ENCODE assay signal across 9 mouse cellular contexts in the genomic region with DNA sequence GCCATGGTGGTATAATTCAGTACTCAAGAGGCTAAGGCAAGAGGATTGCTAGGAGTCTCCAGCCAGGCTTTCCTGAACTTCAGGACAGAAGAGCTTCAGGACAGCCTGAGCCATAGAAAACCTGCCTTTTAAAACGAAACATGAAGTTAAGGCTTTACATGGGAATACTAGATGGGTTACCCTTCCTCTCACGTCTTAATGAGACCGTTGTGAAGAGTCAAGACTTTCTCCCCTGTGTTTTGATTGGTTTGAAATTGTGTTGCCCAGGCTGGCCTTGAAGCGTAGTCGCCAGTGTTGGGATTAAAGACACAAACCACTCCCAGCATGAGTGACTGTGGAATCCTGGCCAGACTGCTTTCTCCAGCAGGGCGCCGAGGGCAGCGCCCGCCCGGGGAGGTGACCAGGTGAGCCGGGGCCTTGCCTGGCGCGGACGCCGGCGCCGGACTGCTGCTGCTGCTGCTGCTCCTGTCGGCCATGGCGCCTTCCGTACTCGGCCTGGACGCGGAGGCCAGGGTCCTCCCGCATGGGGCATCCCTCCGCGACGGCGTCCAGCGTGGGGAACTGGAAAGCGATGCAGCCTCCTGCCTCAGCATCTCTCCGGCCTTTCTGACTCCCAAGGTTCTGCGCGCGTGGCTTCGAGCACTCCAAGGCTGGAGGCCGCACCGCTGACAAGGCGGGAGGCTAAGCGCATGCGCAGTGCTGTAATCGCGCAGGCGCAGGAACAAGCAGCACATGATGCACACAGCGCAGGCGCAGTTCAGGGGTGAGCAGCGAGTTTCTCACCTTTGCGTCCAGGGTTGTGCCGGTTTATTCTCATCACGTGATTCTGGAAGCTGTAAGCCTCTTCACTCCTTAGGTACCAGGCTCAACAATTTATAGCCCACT. TPM values are rescaled to one million over a fixed set of nuclear protein-coding genes. Genes with fewer than 3 reads are reported as not detected.
DNase-seq lines count a peak whose midpoint lies in the region; ATAC-seq lines count a peak whose summit lies in the region.
"Had no signal": no experiment of that assay in that cellular context is flagged by ENCODE, and none has a peak within 500 bp of the region (broad histone marks: within the 10 kb centered on the region; RNA-seq: fewer than 3 reads in every experiment).

No protein-coding gene starts in this region.

- H3K9me3 ChIP-seq in hindbrain, embryonic 15.5 days: no peaks in the 10 kb centered on the region
- no peaks in the 10 kb centered on the region for H3K9me3 ChIP-seq in midbrain, embryonic 11.5 days (ENCODE audit: control insufficient read depth, low read length)
- H3K9me3 ChIP-seq: limb, embryonic 15.5 days had no signal

- no peak overlapping the region for H3K27ac ChIP-seq in hindbrain, embryonic 15.5 days (replicated peaks)
- H3K27ac ChIP-seq in midbrain, embryonic 11.5 days (ENCODE audit: low read depth, low read length): no peak overlapping the region
- H3K27ac ChIP-seq: limb, embryonic 15.5 days had no signal

- peak; percentile 17 to 34 for DNase-seq in cerebellum, postnatal 25 days
- peak; percentile 97 for DNase-seq in ES-CJ7 (ENCODE audit: low read depth, low spot score)
- DNase-seq in midbrain, embryonic 11.5 days (ENCODE audit: low spot score, missing footprints): peak; percentile 84
- DNase-seq in layer of hippocampus, adult 9-11 months: no peak
- DNase-seq in layer of hippocampus, adult 9-10 months (ENCODE audit: low spot score): no peak
- no peak for DNase-seq in gastrocnemius, postnatal 14 days

- no peaks in the 10 kb centered on the region for H3K27me3 ChIP-seq in hindbrain, embryonic 15.5 days
- no peaks in the 10 kb centered on the region for H3K27me3 ChIP-seq in midbrain, embryonic 11.5 days (ENCODE audit: control insufficient read depth, insufficient read depth, low read length)
- H3K27me3 ChIP-seq: limb, embryonic 15.5 days had no signal

- H3K4me1 ChIP-seq in hindbrain, embryonic 15.5 days (replicated peaks): peaks cover 25% of the 10 kb centered on the region
- peaks cover 9% of the 10 kb centered on the region for H3K4me1 ChIP-seq in midbrain, embryonic 11.5 days (ENCODE audit: control insufficient read depth, insufficient read depth, low read length)

- ATAC-seq in cerebellum, adult (ENCODE audit: insufficient number of reproducible peaks, low FRiP score, low TSS enrichment): no peak
- ATAC-seq in hindbrain, embryonic 15.5 days (ENCODE audit: low FRiP score, low read depth): peak; percentile 49; the same call in 1 of the 2 replicates
- ATAC-seq in midbrain, embryonic 11.5 days (ENCODE audit: low FRiP score): peak; percentile 46

- H3K4me3 ChIP-seq in hindbrain, embryonic 15.5 days: no peak overlapping the region
- no peak overlapping the region for H3K4me3 ChIP-seq in midbrain, embryonic 11.5 days (ENCODE audit: low read depth, low read length)
- H3K4me3 ChIP-seq: limb, embryonic 15.5 days had no signal

- intact Hi-C loops in gastrocnemius, postnatal 14 days (cut with DNase I; ENCODE audit: low total_unique reads): no loop called here

- 87% methylated on average over 49 of the region's 49 CpGs for WGBS in hindbrain, embryonic 15.5 days
- 83% methylated on average over 49 of the region's 49 CpGs for WGBS in midbrain, embryonic 11.5 days

- H3K9ac ChIP-seq in hindbrain, embryonic 15.5 days: no peak overlapping the region
- H3K9ac ChIP-seq in midbrain, embryonic 11.5 days (ENCODE audit: low read length): no peak overlapping the region
- H3K9ac ChIP-seq: limb, embryonic 15.5 days had no signal

- H3K36me3 ChIP-seq in hindbrain, embryonic 15.5 days: peaks cover 62% of the 10 kb centered on the region
- H3K36me3 ChIP-seq in midbrain, embryonic 11.5 days (ENCODE audit: control insufficient read depth, insufficient read depth, low read length): peaks cover 48% of the 10 kb centered on the region

- H3K4me2 ChIP-seq in hindbrain, embryonic 15.5 days: no peak overlapping the region
- no peak overlapping the region for H3K4me2 ChIP-seq in midbrain, embryonic 11.5 days
- H3K4me2 ChIP-seq: limb, embryonic 15.5 days had no signal

RNA-seq across cellular contexts. Expression of a gene that starts 0.4 kb away (rescaled TPM):
- 0.12 and 0.22 TPM in 2 replicates for polyA plus RNA-seq in hindbrain, embryonic 15.5 days (2015; fragmentation: Nextera tagmentation; extraction: Ambion mirVana)
- polyA plus RNA-seq in midbrain, embryonic 11.5 days (2014; fragmentation: Nextera tagmentation; extraction: Ambion mirVana): 0.12 TPM in 1 of 2 replicates, not detected in the other
- under 1 TPM; 0.09 to 0.10 TPM for total RNA-seq in gastrocnemius, postnatal 14 days (2021)

RNA-seq across cellular contexts. Expression of a gene that starts 7.3 kb away (rescaled TPM):
- polyA plus RNA-seq in hindbrain, embryonic 15.5 days (2015; fragmentation: Nextera tagmentation; extraction: Ambion mirVana): 50.5 and 55.4 TPM in 2 replicates
- polyA plus RNA-seq in midbrain, embryonic 11.5 days (2014; fragmentation: Nextera tagmentation; extraction: Ambion mirVana): 43.9 and 45.4 TPM in 2 replicates
- total RNA-seq in gastrocnemius, postnatal 14 days (2021): 10 to 100 TPM; 65.8 to 72.5 TPM

RNA-seq across cellular contexts. Expression of a gene that starts 38.9 kb away (rescaled TPM):
- polyA plus RNA-seq in hindbrain, embryonic 15.5 days (2015; fragmentation: Nextera tagmentation; extraction: Ambion mirVana): 63.1 and 65.6 TPM in 2 replicates
- polyA plus RNA-seq in midbrain, embryonic 11.5 days (2014; fragmentation: Nextera tagmentation; extraction: Ambion mirVana): 53.5 and 55.8 TPM in 2 replicates
- total RNA-seq in gastrocnemius, postnatal 14 days (2021): 100 to 1,000 TPM; 233 to 329 TPM

Comparison
In these comparisons a context has a peak if more than half of its experiments do, and no peak if none do; other contexts are left out.
1. DNase-seq: peak in cerebellum, postnatal 25 days (2 of 2), ES-CJ7 (single experiment) and midbrain, embryonic 11.5 days (single experiment); none in layer of hippocampus, adult 9-11 months (single experiment), layer of hippocampus, adult 9-10 months (single experiment) and gastrocnemius, postnatal 14 days (single experiment).